In genomic region chr9:123313726-123314125, GRCm38 (mm10) we compare ENCODE assay signal across 14 mouse cellular contexts.
"Had no signal": no experiment of that assay in that cellular context is flagged by ENCODE, and none has a peak within 500 bp of the region (broad histone marks: within the 10 kb centered on the region; RNA-seq: fewer than 3 reads in every experiment).

No protein-coding gene starts in this region.

- DNase-seq: gastrocnemius, adult 2 months; gastrocnemius, postnatal 10 days; gastrocnemius, postnatal 25 days; heart, adult 2 months; heart, postnatal 14 days; heart, postnatal 4 days; kidney, adult 18-20 months; kidney, adult 8-10 months; kidney, postnatal 10 days; kidney, postnatal 25 days; kidney, postnatal 4 days; layer of hippocampus, adult 9-11 months; layer of hippocampus, postnatal 36 days; left cerebral cortex, postnatal 4 days had no signal
